Mouse (Mus musculus) midbrain, embryonic 11.5 days (tissue): ENCODE measurements around the gene Ptpn23. TPM values are rescaled to one million over a fixed set of nuclear protein-coding genes. Genes with fewer than 3 reads are reported as not detected.

Experiments
- ATAC-seq: fragments of 200-750 bp; cut with Nextera tagmentation; 2 replicates; pipeline ENCODE4 v1.8.0; 2017; ENCODE audit warnings: moderate TSS enrichment, moderate library complexity; ENCODE audit not compliant: low FRiP score
- DNase-seq: peaks from one replicate; pipeline ENCODE4 v3.0.0; 2015; ENCODE audit warnings: low spot score; ENCODE audit errors: missing footprints
- H3K27ac ChIP-seq: fragments of 300-500 bp; sonication (generic); 2 replicates; pipeline ENCODE4 v1.5.1; 2014; ENCODE audit warnings: low read depth, low read length
- H3K27me3 ChIP-seq: fragments of 300-500 bp; sonication (generic); 2 replicates; pipeline ENCODE4 v1.6.1; 2014; ENCODE audit warnings: mild to moderate bottlenecking, low read length, moderate library complexity, mixed read lengths; ENCODE audit not compliant: control insufficient read depth, insufficient read depth
- H3K36me3 ChIP-seq: fragments of 300-500 bp; sonication (generic); 2 replicates; pipeline ENCODE4 v1.6.1; 2014; ENCODE audit warnings: mild to moderate bottlenecking, low read length, moderate library complexity, mixed read lengths; ENCODE audit not compliant: control insufficient read depth, insufficient read depth
- H3K4me1 ChIP-seq: fragments of 300-500 bp; sonication (generic); 2 replicates; pipeline ENCODE4 v1.6.1; 2014; ENCODE audit warnings: low read length; ENCODE audit not compliant: control insufficient read depth, insufficient read depth
- H3K4me2 ChIP-seq: fragments of 300-500 bp; sonication (generic); 2 replicates; pipeline ENCODE4 v1.6.1; 2014; ENCODE audit warnings: mild to moderate bottlenecking, moderate library complexity
- H3K4me3 ChIP-seq: fragments of 300-500 bp; sonication (generic); 2 replicates; pipeline ENCODE4 v1.5.1; 2014; ENCODE audit warnings: low read depth, low read length
- H3K9ac ChIP-seq: fragments of 300-500 bp; sonication (generic); 2 replicates; pipeline ENCODE4 v1.6.1; 2014; ENCODE audit warnings: low read length
- H3K9me3 ChIP-seq: fragments of 300-500 bp; sonication (generic); 2 replicates; pipeline ENCODE4 v1.6.1; 2016; ENCODE audit warnings: low read length; ENCODE audit not compliant: control insufficient read depth
- WGBS: fragments of 180-500 bp; shearing (Covaris S2); extraction: QIAGEN DNeasy Blood & Tissue Kit; methylation state at CpG from one replicate; pipeline ENCODE4 v1.1.7; 2014; 5-methylcytosine and 5-hydroxymethylcytosine counted together
- polyA plus RNA-seq: library from polyadenylated mRNA; unstranded; fragments of >200 nt; fragmentation: Nextera tagmentation; extraction: Ambion mirVana; gene quantifications from 2 replicates; pipeline ENCODE4 v1.2.1, GENCODE M21; 2014

The Ptpn23 gene
- polyA plus RNA-seq, 1 experiment from 2014 or later = 13.8 TPM

- Histone ChIP-seq H3K9me3 (no peaks in the 10 kb centered on the region), H3K36me3 (no peaks in the 10 kb centered on the region), H3K4me3 (no peak overlapping the region), H3K9ac (no peak overlapping the region), H3K4me1 (no peaks in the 10 kb centered on the region), H3K27ac (no peak overlapping the region), H3K27me3 (no peaks in the 10 kb centered on the region), H3K4me2 (no peak overlapping the region)
- 89% methylated on average over 5 of the region's 5 CpGs for WGBS
- no peak for ATAC-seq
- no peak for DNase-seq
Observed at GRCm38 (mm10) chr9:110350188-110350587, 57.8 kb downstream of the Ptpn23 start.

- Histone ChIP-seq H3K9ac (no peak overlapping the region), H3K27me3 (no peaks in the 10 kb centered on the region), H3K9me3 (no peaks in the 10 kb centered on the region), H3K36me3 (no peaks in the 10 kb centered on the region), H3K4me2 (no peak overlapping the region), H3K27ac (no peak overlapping the region), H3K4me1 (no peaks in the 10 kb centered on the region), H3K4me3 (no peak overlapping the region)
- WGBS = 70% methylated on average over 4 of the region's 4 CpGs
- no peak for ATAC-seq
- no peak for DNase-seq
Observed at GRCm38 (mm10) chr9:110348899-110349298, 59.1 kb downstream of the Ptpn23 start.

- H3K9me3 ChIP-seq = no peaks in the 10 kb centered on the region
- H3K4me3 ChIP-seq = no peak overlapping the region
- no peaks in the 10 kb centered on the region for H3K4me1 ChIP-seq
- H3K27me3 ChIP-seq = no peaks in the 10 kb centered on the region
- H3K36me3 ChIP-seq = no peaks in the 10 kb centered on the region
- 84% methylated on average over 7 of the region's 7 CpGs for WGBS
- DNase-seq (no peak), ATAC-seq (no peak)
- no peak overlapping the region for H3K4me2 ChIP-seq
- no peak overlapping the region for H3K27ac ChIP-seq
- H3K9ac ChIP-seq = no peak overlapping the region
Observed at GRCm38 (mm10) chr9:110345057-110345739, 62.8 kb downstream of the Ptpn23 start.

GRCm38 (mm10) chr9:110343805-110344204 is 64.2 kb downstream of the Ptpn23 start:
- no peak overlapping the region for H3K4me2 ChIP-seq
- no peaks in the 10 kb centered on the region for H3K27me3 ChIP-seq
- H3K4me3 ChIP-seq = no peak overlapping the region
- no peak for DNase-seq
- no peak for ATAC-seq
- H3K36me3 ChIP-seq = no peaks in the 10 kb centered on the region
- no peak overlapping the region for H3K9ac ChIP-seq
- H3K27ac ChIP-seq = no peak overlapping the region
- no peaks in the 10 kb centered on the region for H3K9me3 ChIP-seq
- H3K4me1 ChIP-seq = no peaks in the 10 kb centered on the region
- WGBS = 62% methylated on average over 6 of the region's 6 CpGs

GRCm38 (mm10) chr9:110342008-110342407 is 66.0 kb downstream of the Ptpn23 start:
- no peaks in the 10 kb centered on the region for H3K27me3 ChIP-seq
- 82% methylated on average over 8 of the region's 8 CpGs for WGBS
- no peak overlapping the region for H3K27ac ChIP-seq
- ATAC-seq (no peak), DNase-seq (peak; percentile 33)
- no peak overlapping the region for H3K4me2 ChIP-seq
- H3K4me3 ChIP-seq = no peak overlapping the region
- no peaks in the 10 kb centered on the region for H3K4me1 ChIP-seq
- H3K36me3 ChIP-seq = no peaks in the 10 kb centered on the region
- H3K9ac ChIP-seq = no peak overlapping the region
- no peaks in the 10 kb centered on the region for H3K9me3 ChIP-seq

GRCm38 (mm10) chr9:110340037-110340750 is 67.8 kb downstream of the Ptpn23 start:
- H3K9ac ChIP-seq = no peak overlapping the region
- no peaks in the 10 kb centered on the region for H3K9me3 ChIP-seq
- no peaks in the 10 kb centered on the region for H3K4me1 ChIP-seq
- H3K4me3 ChIP-seq = no peak overlapping the region
- no peak overlapping the region for H3K4me2 ChIP-seq
- no peak for ATAC-seq
- WGBS = 93% methylated on average over 5 of the region's 5 CpGs
- no peak overlapping the region for H3K27ac ChIP-seq
- H3K27me3 ChIP-seq = no peaks in the 10 kb centered on the region
- no peaks in the 10 kb centered on the region for H3K36me3 ChIP-seq
- DNase-seq = peak; percentile 41

Other genes with a start within 250 kb of the Ptpn23 start
- gene Cspg5, start 164.4 kb downstream of the Ptpn23 start, polyA plus RNA-seq = 12.9 and 14.2 TPM in 2 replicates
- gene Elp6, start 103.0 kb downstream of the Ptpn23 start, polyA plus RNA-seq = 32.8 and 40.2 TPM in 2 replicates
- gene Scap, start 74.9 kb downstream of the Ptpn23 start, polyA plus RNA-seq = 19.2 and 24.9 TPM in 2 replicates
- gene Ngp, start 11.5 kb upstream of the Ptpn23 start, polyA plus RNA-seq = 0.18 and 0.55 TPM in 2 replicates
- gene Klhl18, start 68.5 kb upstream of the Ptpn23 start, polyA plus RNA-seq = 8.5 and 8.6 TPM in 2 replicates
- 0.54 and 1.3 TPM in 2 replicates for gene Kif9, start 68.7 kb upstream of the Ptpn23 start, polyA plus RNA-seq
- gene Setd2, start 124.4 kb upstream of the Ptpn23 start, polyA plus RNA-seq = 49.1 and 54.5 TPM in 2 replicates
- gene Nradd, start 216.2 kb upstream of the Ptpn23 start, polyA plus RNA-seq = 20.7 and 22.8 TPM in 2 replicates
- 1.1 and 1.6 TPM in 2 replicates for gene Nbeal2, start 245.9 kb upstream of the Ptpn23 start, polyA plus RNA-seq
- gene Ccdc12, start 248.3 kb upstream of the Ptpn23 start, polyA plus RNA-seq = 135 and 144 TPM in 2 replicates